Mouse (Mus musculus): ENCODE results near the gene Fggy.

- TF ChIP-seq CTCF (IDR thresholded peaks at IDR 0.05; ENCODE audit: low read depth, low read length) (no peak), POLR2A (IDR thresholded peaks at IDR 0.05; ENCODE audit: extremely low read depth, insufficient read depth, low read length) (no peak)
Observed at GRCm38 (mm10) chr4:95541382-95542038, 15.8 kb upstream of the Fggy start.
